Mouse (Mus musculus) forebrain, embryonic 11.5 days (tissue): Measurements from ENCODE around the gene Ankmy1. TPM values are rescaled to one million over a fixed set of nuclear protein-coding genes. Genes with fewer than 3 reads are reported as not detected.
A peak's percentile ranks its signal among the peaks of the same experiment; 100 is the strongest.

Experiments
- ATAC-seq: fragments of 200-750 bp; cut with Nextera tagmentation; replicated peaks from 2 replicates; pipeline ENCODE4 v1.8.0; 2017; ENCODE audit warnings: moderate TSS enrichment; ENCODE audit not compliant: low FRiP score
- DNase-seq: peaks from one replicate; pipeline ENCODE4 v3.0.0-alpha.2; 2017; ENCODE audit warnings: low spot score
- H3K27ac ChIP-seq: fragments of 300-500 bp; sonication (generic); 2 replicates; pipeline ENCODE4 v1.5.1; 2014; ENCODE audit warnings: low read depth, low read length
- H3K27me3 ChIP-seq: fragments of 300-500 bp; sonication (generic); 2 replicates; pipeline ENCODE4 v1.6.1; 2014; ENCODE audit warnings: mild to moderate bottlenecking, low read length, mixed read lengths; ENCODE audit not compliant: control insufficient read depth, insufficient read depth
- H3K36me3 ChIP-seq: fragments of 300-500 bp; sonication (generic); 2 replicates; pipeline ENCODE4 v1.6.1; 2014; ENCODE audit warnings: mild to moderate bottlenecking, low read length, moderate library complexity, mixed read lengths; ENCODE audit not compliant: control insufficient read depth, insufficient read depth
- H3K4me1 ChIP-seq: fragments of 300-500 bp; sonication (generic); replicated peaks from 2 replicates; pipeline ENCODE4 v1.6.1; 2014; ENCODE audit warnings: low read length, mixed read lengths; ENCODE audit not compliant: control insufficient read depth, insufficient read depth
- H3K4me2 ChIP-seq: fragments of 300-500 bp; sonication (generic); 2 replicates; pipeline ENCODE4 v1.6.1; 2014; ENCODE audit warnings: low read depth, mild to moderate bottlenecking, low read length, moderate library complexity, mixed read lengths; ENCODE audit not compliant: severe bottlenecking
- H3K4me3 ChIP-seq: fragments of 300-500 bp; sonication (generic); 2 replicates; pipeline ENCODE4 v1.5.1; 2014; ENCODE audit warnings: low read depth, low read length
- H3K9ac ChIP-seq: fragments of 300-500 bp; sonication (generic); 2 replicates; pipeline ENCODE4 v1.6.1; 2014; ENCODE audit warnings: low read length
- H3K9me3 ChIP-seq: fragments of 300-500 bp; sonication (generic); 2 replicates; pipeline ENCODE4 v1.6.1; 2016; ENCODE audit warnings: low read length, mixed read lengths; ENCODE audit not compliant: control insufficient read depth
- WGBS: fragments of 180-500 bp; shearing (Covaris S2); extraction: QIAGEN DNeasy Blood & Tissue Kit; methylation state at CpG from one replicate; pipeline ENCODE4 v1.1.7; 2014; 5-methylcytosine and 5-hydroxymethylcytosine counted together
- polyA plus RNA-seq: library from polyadenylated mRNA; unstranded; fragments of >200 nt; fragmentation: Nextera tagmentation; extraction: Ambion mirVana; gene quantifications from 2 replicates; pipeline ENCODE4 v1.2.1, GENCODE M21; 2014

Gene Ankmy1
- polyA plus RNA-seq, 1 experiment from 2014 or later = 1.5 TPM

DNA sequence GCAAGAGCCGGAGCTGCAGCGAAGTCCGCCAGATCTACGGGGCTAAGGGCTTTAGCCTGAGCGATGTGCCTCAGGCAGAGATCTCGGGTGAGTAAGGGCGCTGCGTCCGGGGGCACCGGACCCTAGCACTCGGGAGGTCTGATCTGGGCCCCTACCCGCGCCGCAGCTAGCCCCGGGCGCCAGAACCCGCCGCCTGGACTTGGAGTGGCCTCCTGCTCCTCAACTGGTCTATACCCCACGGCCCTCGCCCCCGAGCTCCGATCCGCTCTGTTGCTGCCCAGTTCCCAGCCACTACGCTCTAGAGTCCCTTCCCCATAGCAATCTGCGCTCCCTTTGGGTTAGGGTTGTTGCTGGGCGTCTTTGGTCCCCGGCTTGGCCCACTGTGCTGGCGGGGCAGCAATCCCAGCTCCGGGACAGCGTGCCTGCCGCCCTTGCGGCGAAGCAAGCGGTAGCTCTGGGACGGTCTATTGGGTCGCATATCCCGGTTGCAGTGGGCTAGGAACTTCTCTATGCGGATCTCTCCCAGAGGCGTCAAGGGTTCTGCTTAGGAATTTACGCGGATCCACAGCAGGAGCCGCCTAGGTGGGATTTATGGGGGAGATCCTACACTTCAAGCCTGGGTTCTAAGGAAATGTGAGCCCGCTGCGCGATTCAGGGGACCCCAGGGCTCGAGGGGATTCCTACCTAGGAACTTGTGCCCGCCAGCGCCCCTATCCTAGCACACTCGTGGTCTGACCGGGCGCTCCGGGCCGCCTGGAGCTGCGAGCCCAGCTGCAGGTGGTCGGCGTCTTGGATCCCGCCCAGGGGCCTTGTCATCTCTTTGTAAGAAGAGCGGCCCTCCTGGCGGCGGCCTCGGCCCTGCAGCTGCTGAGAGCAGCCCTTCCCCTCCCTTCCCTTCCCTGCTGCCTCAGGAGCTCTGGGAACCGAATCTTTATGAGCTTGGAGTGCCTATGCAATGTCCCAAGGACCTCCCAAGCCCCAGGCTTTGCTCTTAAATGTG is 70.4 kb downstream of the Ankmy1 start:
- ATAC-seq = peak; percentile 40

DNA sequence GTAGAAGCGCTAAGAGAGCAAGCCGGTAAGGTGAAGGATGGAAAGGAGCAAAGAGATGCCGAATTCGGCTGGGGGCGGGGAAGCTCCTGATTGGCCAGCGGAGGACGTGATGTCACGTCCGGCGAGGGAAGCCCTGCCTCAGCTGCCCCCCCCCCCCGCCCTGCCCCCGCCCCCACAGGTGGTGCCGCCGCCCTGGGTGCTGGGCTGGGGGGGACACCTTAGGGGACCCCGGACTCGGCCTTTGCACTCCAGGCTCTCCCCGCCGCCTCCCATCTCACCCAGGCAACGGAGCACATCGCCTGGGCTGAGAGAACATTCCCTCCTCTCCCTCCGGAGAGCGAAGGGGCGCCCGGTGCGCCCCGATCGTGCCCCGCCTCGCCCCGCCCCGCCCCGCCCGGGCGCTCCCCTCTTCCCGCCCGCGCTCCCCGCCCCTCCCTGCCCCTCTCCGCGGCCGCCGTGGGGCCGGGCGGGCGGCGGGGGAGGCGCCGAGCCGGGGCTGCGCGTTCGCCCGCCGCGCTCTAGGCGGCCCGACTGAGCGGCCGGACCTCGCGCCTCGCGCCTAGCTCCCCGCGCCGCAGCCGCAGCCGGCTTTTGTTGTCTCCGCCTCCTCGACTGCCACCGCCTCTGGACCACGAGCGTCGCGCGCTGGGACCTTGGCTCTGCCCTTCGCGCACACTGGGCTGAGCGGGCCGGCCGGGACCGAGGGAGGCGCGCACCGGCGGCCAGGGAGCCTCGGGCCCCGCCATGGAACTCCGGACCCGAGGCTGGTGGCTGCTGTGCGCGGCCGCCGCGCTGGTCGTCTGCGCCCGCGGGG is 71.3 kb downstream of the Ankmy1 start, which contains the start of gene Gpc1:
Gene Gpc1, plus strand, starts transcription at position 458 of the 814 bp plus-strand sequence.
- peak; percentile 95 for DNase-seq
- Histone ChIP-seq H3K9me3 (no peaks in the 10 kb centered on the region), H3K9ac (peak within 1 kb of the TSS; percentile 99), H3K27me3 (no peaks in the 10 kb centered on the region), H3K4me2 (peak within 1 kb of the TSS; percentile 88), H3K27ac (peak within 1 kb of the TSS; percentile 94), H3K36me3 (no peaks in the 10 kb centered on the region; the same call in 1 of the 2 replicates), H3K4me1 (peaks cover 18% of the 10 kb centered on the region), H3K4me3 (peak within 1 kb of the TSS; percentile 94)
- WGBS = 0% methylated on average over 74 of the region's 99 CpGs
- ATAC-seq = peak; percentile 78

More for the DNA sequence above, 70.4 kb downstream of the Ankmy1 start:
- Histone ChIP-seq H3K9ac (peak overlapping the region; percentile 99), H3K27me3 (no peaks in the 10 kb centered on the region), H3K4me3 (peak overlapping the region; percentile 94), H3K9me3 (no peaks in the 10 kb centered on the region), H3K36me3 (no peaks in the 10 kb centered on the region; the same call in 1 of the 2 replicates), H3K4me2 (peak overlapping the region; percentile 88), H3K4me1 (peaks cover 18% of the 10 kb centered on the region), H3K27ac (peak overlapping the region; percentile 94)
- peak; percentile 83 for DNase-seq
- under 1% methylated on average over 62 of the region's 62 CpGs for WGBS

DNA sequence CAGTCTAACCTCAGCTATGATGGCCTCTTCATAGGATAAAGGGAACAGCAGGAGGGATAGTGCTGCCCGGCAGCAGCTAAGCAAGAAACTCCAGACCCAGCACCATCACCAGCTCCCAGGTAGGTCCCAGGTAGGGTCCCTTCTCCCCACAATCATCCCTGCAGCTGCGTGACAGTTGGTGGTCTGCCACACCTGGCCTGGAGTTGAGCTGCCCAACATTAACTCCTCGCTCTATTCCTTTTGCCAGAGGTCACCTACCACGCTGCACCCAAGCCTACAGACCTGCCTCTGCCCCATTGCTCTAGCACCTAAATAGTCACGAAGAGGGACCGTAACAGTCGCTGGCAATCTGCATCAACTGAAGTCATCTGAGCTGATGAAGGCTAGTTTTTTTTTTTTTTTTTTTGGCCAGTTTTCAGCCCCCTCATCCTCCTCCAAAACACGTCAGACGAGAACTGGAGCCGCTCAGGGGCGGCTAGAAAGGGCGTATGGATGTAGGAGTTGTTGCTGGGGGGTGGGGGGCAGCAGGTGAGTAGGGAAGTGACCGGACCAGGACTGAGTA is 72.0 kb downstream of the Ankmy1 start:
- Histone ChIP-seq H3K4me1 (peaks cover 18% of the 10 kb centered on the region), H3K4me3 (peak overlapping the region; percentile 94), H3K27me3 (no peaks in the 10 kb centered on the region), H3K27ac (peak overlapping the region; percentile 94), H3K9ac (peak overlapping the region; percentile 99), H3K4me2 (peak overlapping the region; percentile 88), H3K9me3 (no peaks in the 10 kb centered on the region), H3K36me3 (no peaks in the 10 kb centered on the region; the same call in 1 of the 2 replicates)
- DNase-seq = no peak
- 0 out of 2 replicates have a peak, but pooled peaks have one; percentile 1 for ATAC-seq
- WGBS = 5% methylated on average over 13 of the region's 13 CpGs

GRCm38 (mm10) chr1:92815756-92816294 is 86.9 kb downstream of the Ankmy1 start:
- Histone ChIP-seq H3K4me2 (no peak overlapping the region), H3K4me1 (no peaks in the 10 kb centered on the region), H3K27me3 (no peaks in the 10 kb centered on the region), H3K36me3 (no peaks in the 10 kb centered on the region), H3K27ac (no peak overlapping the region), H3K4me3 (no peak overlapping the region), H3K9ac (no peak overlapping the region), H3K9me3 (no peaks in the 10 kb centered on the region)
- ATAC-seq (no peak), DNase-seq (no peak)
- 81% methylated on average over 5 of the region's 5 CpGs for WGBS

DNA sequence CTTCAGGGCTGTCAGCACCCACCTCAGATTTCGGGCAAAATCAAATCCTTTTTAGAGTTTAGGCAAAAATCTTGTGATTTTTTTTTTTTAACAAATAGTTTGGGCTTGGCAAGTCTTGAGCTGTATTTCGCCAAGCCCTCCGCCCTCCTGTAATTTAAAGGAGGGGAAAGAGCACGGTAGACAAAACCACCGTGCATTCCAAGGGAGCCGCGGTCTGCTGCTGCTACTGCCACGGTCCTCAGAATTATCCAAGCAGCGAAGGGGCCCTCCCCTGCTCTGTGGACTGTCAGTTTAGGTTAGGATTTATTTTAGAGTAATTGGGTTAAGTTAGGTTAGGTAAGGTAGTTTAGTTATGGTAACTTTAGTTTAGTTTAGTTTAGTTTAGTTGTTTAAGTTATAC is 87.6 kb downstream of the Ankmy1 start:
- DNase-seq (no peak), ATAC-seq (no peak)
- Histone ChIP-seq H3K27ac (no peak overlapping the region), H3K9me3 (no peaks in the 10 kb centered on the region), H3K27me3 (no peaks in the 10 kb centered on the region), H3K4me2 (no peak overlapping the region), H3K9ac (no peak overlapping the region), H3K36me3 (no peaks in the 10 kb centered on the region), H3K4me3 (no peak overlapping the region), H3K4me1 (no peaks in the 10 kb centered on the region)
- 73% methylated on average over 9 of the region's 9 CpGs for WGBS

GRCm38 (mm10) chr1:92814319-92814718 is 88.4 kb downstream of the Ankmy1 start:
- no peak for ATAC-seq
- Histone ChIP-seq H3K9me3 (peaks cover 4% of the 10 kb centered on the region; the same call in 1 of the 2 replicates), H3K36me3 (no peaks in the 10 kb centered on the region), H3K4me3 (no peak overlapping the region), H3K9ac (no peak overlapping the region), H3K27me3 (no peaks in the 10 kb centered on the region), H3K4me1 (no peaks in the 10 kb centered on the region), H3K27ac (no peak overlapping the region), H3K4me2 (no peak overlapping the region)
- DNase-seq = no peak
- 85% methylated on average over 5 of the region's 5 CpGs for WGBS
